Mouse (Mus musculus): Measurements from ENCODE around the gene Fam171a2. TPM values are rescaled to one million over a fixed set of nuclear protein-coding genes. Genes with fewer than 3 reads are reported as not detected.
A peak's percentile ranks its signal among the peaks of the same experiment; 100 is the strongest.
"Not testable (repeated sequence)": the region's sequence is repeated elsewhere in the genome, so short reads cannot be mapped to it uniquely, and the experiment has no call there.

The Fam171a2 gene
- polyA plus RNA-seq, 1 experiment from 2014 or later = 2.0 TPM

DNA sequence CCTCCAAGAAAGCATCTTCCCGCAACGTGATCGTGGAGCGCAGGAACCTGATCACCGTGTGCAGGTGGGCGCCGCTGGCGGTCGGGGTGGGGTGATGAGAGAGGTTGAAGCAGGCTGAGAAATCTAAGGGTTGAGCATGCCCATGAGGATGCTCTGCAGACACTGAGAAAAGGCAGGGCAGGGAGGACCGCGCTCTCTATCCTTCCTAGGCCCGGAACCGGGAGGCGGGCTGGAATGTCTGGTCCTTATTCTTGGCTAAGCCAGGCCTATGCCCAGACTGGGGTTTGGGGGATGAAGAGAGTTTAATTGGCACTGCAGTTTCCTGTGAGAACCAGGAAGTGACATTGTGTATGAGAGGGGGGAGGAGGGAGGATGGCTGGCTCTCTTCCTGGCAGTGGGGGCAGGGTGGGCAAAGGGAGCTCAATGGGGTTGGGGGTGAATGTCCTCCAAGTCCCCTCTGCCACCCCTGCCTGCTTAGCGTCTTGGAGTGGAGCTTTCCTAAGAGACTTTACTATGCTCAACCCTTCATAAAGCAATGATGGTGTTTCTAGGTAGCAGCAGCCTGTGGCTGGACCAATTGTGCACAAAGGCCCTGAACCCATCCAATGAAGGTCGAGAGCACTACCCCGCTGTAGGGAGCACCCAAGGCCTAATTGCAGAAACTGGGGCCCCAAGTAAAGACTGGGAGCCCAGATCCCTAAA is 53.6 kb downstream of the Fam171a2 start:
- Histone ChIP-seq H3K36me3 (ENCODE audit: control insufficient read depth, insufficient read depth, low read length) (no peaks in the 10 kb centered on the region), H3K9ac (ENCODE audit: low read depth, low read length) (no peak overlapping the region), H3K27me3 (replicated peaks; ENCODE audit: control insufficient read depth, insufficient read depth, low read length) (peaks cover 55% of the 10 kb centered on the region), H3K4me2 (peak overlapping the region; percentile 64), H3K4me1 (replicated peaks; ENCODE audit: control insufficient read depth, insufficient read depth, low read length) (no peaks in the 10 kb centered on the region; the same call in 1 of the 2 replicates), H3K27ac (ENCODE audit: low read depth, low read length) (no peak overlapping the region), H3K9me3 (ENCODE audit: control insufficient read depth, low read length) (no peaks in the 10 kb centered on the region), H3K4me3 (ENCODE audit: low read depth, low read length) (peak overlapping the region; percentile 27)
- DNase-seq (ENCODE audit: low spot score) (peak; percentile 38), ATAC-seq (replicated peaks; ENCODE audit: low FRiP score) (no peak)
- WGBS = 14% methylated on average over 17 of the region's 17 CpGs

DNA sequence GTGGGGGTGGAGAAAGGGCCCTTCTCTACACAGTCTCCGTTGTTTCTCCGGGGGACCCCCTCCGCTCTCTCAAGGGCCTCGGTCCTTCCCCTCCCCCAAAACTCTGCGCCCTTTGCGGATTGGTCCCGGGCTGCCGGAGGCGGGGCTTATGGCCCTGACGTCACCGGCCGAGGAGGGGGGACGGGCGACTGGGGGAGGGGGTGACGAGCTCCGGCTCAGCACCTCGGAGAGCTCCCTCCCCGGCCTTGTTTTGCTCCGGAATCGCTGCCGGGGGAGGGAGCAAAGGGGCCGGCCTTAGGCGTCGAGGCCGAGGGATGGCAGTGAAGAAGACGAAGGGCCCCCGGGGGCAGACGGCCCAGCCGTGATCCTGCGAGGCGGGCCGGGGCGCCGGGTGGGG is 54.2 kb downstream of the Fam171a2 start, which contains the start of gene Rundc3a:
TSS of gene Rundc3a (plus strand) at position 166 of the 397 bp plus-strand sequence.
- no peak within 1 kb of the TSS for H3K9ac ChIP-seq (ENCODE audit: low read depth, low read length)
- H3K4me3 ChIP-seq (ENCODE audit: low read depth, low read length) = peak within 1 kb of the TSS; percentile 27
- no peak within 1 kb of the TSS for H3K27ac ChIP-seq (ENCODE audit: low read depth, low read length)
- H3K4me2 ChIP-seq = peak within 1 kb of the TSS; percentile 64
- no peaks in the 10 kb centered on the region; the same call in 1 of the 2 replicates for H3K4me1 ChIP-seq (replicated peaks; ENCODE audit: control insufficient read depth, insufficient read depth, low read length)
- H3K9me3 ChIP-seq (ENCODE audit: control insufficient read depth, low read length) = no peaks in the 10 kb centered on the region
- peak; percentile 89 for DNase-seq (ENCODE audit: low spot score)
- no peaks in the 10 kb centered on the region for H3K36me3 ChIP-seq (ENCODE audit: control insufficient read depth, insufficient read depth, low read length)
- under 1% methylated on average over 33 of the region's 34 CpGs for WGBS
- peak; percentile 80 for ATAC-seq (replicated peaks; ENCODE audit: low FRiP score)
- H3K27me3 ChIP-seq (replicated peaks; ENCODE audit: control insufficient read depth, insufficient read depth, low read length) = peaks cover 48% of the 10 kb centered on the region

DNA sequence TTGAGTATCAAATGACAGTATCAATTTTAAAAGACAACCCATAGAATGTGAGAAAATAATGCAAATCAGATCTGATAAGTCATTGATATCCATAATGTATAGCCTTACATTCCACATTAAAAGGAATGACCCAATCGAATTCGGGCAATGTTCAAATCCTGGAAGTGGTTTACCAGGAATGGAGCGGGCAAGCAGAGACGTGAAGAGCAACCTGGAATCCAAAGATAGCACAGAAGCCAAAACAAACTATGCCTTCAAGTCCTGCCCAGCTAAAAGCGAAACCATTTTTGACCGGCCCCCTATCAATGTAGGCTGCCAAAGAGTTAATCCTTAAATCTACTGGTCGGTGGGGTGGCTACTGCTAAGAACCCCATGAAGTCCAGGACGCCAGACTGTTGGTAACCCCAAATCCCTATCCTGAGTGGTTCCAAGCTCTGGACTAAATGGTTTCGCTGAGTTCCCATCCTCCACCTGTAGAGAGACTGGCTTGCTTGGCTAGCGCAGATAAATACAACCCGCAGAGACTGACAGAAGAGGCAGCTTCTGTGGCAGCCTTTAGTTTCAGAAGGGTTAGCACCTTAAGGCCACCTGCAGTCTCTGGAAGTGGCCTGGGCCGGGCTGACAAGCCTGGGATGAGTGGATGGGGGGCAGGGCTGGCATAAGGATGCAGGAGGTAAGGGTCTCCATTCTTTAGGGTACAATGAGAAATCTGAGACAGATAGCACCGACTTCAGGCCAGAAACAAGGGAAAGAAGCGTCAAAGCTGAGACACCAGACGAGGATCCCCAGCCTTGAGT is 54.8 kb downstream of the Fam171a2 start:
- H3K4me3 ChIP-seq (ENCODE audit: low read depth, low read length) = peak overlapping the region; percentile 27
- peak overlapping the region; percentile 64 for H3K4me2 ChIP-seq
- ATAC-seq (replicated peaks; ENCODE audit: low FRiP score) (no peak; the same call in 1 of the 2 replicates), DNase-seq (ENCODE audit: low spot score) (no peak)
- 18% methylated on average over 15 of the region's 15 CpGs for WGBS
- no peaks in the 10 kb centered on the region for H3K36me3 ChIP-seq (ENCODE audit: control insufficient read depth, insufficient read depth, low read length)
- no peak overlapping the region for H3K9ac ChIP-seq (ENCODE audit: low read depth, low read length)
- H3K27ac ChIP-seq (ENCODE audit: low read depth, low read length) = no peak overlapping the region
- no peaks in the 10 kb centered on the region; the same call in 1 of the 2 replicates for H3K4me1 ChIP-seq (replicated peaks; ENCODE audit: control insufficient read depth, insufficient read depth, low read length)
- no peaks in the 10 kb centered on the region for H3K9me3 ChIP-seq (ENCODE audit: control insufficient read depth, low read length)
- peaks cover 43% of the 10 kb centered on the region for H3K27me3 ChIP-seq (replicated peaks; ENCODE audit: control insufficient read depth, insufficient read depth, low read length)

DNA sequence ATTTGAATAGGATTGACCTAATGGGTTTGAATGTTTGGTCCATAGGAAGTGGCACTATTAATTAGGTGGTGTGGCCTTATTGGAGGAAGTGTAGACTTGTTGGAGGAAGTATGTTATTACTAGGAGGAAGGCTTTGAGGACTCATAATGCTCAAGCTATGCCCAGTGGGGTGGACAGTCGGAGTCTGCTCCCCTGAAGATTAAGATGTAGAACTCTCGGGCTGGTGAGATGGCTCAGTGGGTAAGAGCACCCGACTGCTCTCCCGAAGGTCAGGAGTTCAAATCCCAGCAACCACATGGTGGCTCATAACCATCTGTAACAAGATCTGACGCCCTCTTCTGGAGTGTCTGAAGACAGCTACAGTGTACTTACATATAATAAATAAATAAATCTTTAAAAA is 58.0 kb downstream of the Fam171a2 start:
- H3K4me1 ChIP-seq (replicated peaks; ENCODE audit: control insufficient read depth, insufficient read depth, low read length); H3K27ac ChIP-seq (ENCODE audit: low read depth, low read length); H3K36me3 ChIP-seq (ENCODE audit: control insufficient read depth, insufficient read depth, low read length); H3K4me2 ChIP-seq; ATAC-seq (replicated peaks; ENCODE audit: low FRiP score); DNase-seq (ENCODE audit: low spot score); H3K9me3 ChIP-seq (ENCODE audit: control insufficient read depth, low read length); H3K4me3 ChIP-seq (ENCODE audit: low read depth, low read length); H3K9ac ChIP-seq (ENCODE audit: low read depth, low read length): not testable (repeated sequence)
- peaks cover 19% of the 10 kb centered on the region for H3K27me3 ChIP-seq (replicated peaks; ENCODE audit: control insufficient read depth, insufficient read depth, low read length)
- WGBS = 84% methylated on average over 4 of the region's 5 CpGs

Small RNA genes lying within 50 kb of the gene (microRNA-seq; reads per million reads assigned to microRNA genes)
- gene Mir6930 (ENCODE audit: borderline number of aligned reads) = not detected

Other genes with a start within 250 kb of the Fam171a2 start
- 23.8 and 26.0 TPM in 2 replicates for gene Hdac5, start 217.5 kb downstream of the Fam171a2 start, polyA plus RNA-seq (2014; fragmentation: Nextera tagmentation; extraction: Ambion mirVana)
- 28.2 and 29.4 TPM in 2 replicates for gene BC030867, start 198.8 kb downstream of the Fam171a2 start, polyA plus RNA-seq (2014; fragmentation: Nextera tagmentation; extraction: Ambion mirVana)
- 0.05 and 0.12 TPM in 2 replicates for gene Asb16, start 178.9 kb downstream of the Fam171a2 start, polyA plus RNA-seq (2014; fragmentation: Nextera tagmentation; extraction: Ambion mirVana)
- gene Tmub2, start 162.8 kb downstream of the Fam171a2 start, polyA plus RNA-seq (2014; fragmentation: Nextera tagmentation; extraction: Ambion mirVana) = 41.6 and 44.8 TPM in 2 replicates
- gene Atxn7l3, start 151.1 kb downstream of the Fam171a2 start, polyA plus RNA-seq (2014; fragmentation: Nextera tagmentation; extraction: Ambion mirVana) = 11.4 and 14.7 TPM in 2 replicates
- gene Ubtf, start 127.9 kb downstream of the Fam171a2 start, polyA plus RNA-seq (2014; fragmentation: Nextera tagmentation; extraction: Ambion mirVana) = 104 and 108 TPM in 2 replicates
- gene Slc4a1, start 81.5 kb downstream of the Fam171a2 start, polyA plus RNA-seq (2014; fragmentation: Nextera tagmentation; extraction: Ambion mirVana) = 191 and 229 TPM in 2 replicates
- 1.8 and 2.6 TPM in 2 replicates for gene Rundc3a, start 54.3 kb downstream of the Fam171a2 start, polyA plus RNA-seq (2014; fragmentation: Nextera tagmentation; extraction: Ambion mirVana)
- 282 and 283 TPM in 2 replicates for gene Slc25a39, start 39.7 kb downstream of the Fam171a2 start, polyA plus RNA-seq (2014; fragmentation: Nextera tagmentation; extraction: Ambion mirVana)
- 68.1 and 69.5 TPM in 2 replicates for gene Grn, start 17.4 kb downstream of the Fam171a2 start, polyA plus RNA-seq (2014; fragmentation: Nextera tagmentation; extraction: Ambion mirVana)
- gene Itga2b, start 22.4 kb upstream of the Fam171a2 start, polyA plus RNA-seq (2014; fragmentation: Nextera tagmentation; extraction: Ambion mirVana) = 76.2 and 80.3 TPM in 2 replicates
- gene Gpatch8, start 108.7 kb upstream of the Fam171a2 start, polyA plus RNA-seq (2014; fragmentation: Nextera tagmentation; extraction: Ambion mirVana) = 30.0 and 35.4 TPM in 2 replicates
- gene Gm11627, start 131.8 kb upstream of the Fam171a2 start, polyA plus RNA-seq (2014; fragmentation: Nextera tagmentation; extraction: Ambion mirVana) = 1.2 and 1.4 TPM in 2 replicates
- 8.4 and 9.0 TPM in 2 replicates for gene Fzd2, start 156.7 kb upstream of the Fam171a2 start, polyA plus RNA-seq (2014; fragmentation: Nextera tagmentation; extraction: Ambion mirVana)
- gene Meioc, start 216.0 kb upstream of the Fam171a2 start, polyA plus RNA-seq (2014; fragmentation: Nextera tagmentation; extraction: Ambion mirVana) = 0.25 and 0.36 TPM in 2 replicates

Measured in liver, embryonic 11.5 days (tissue).